Mouse (Mus musculus): Measurements from ENCODE around the gene Pde4c. TPM values are rescaled to one million over a fixed set of nuclear protein-coding genes. Genes with fewer than 3 reads are reported as not detected.

Gene Pde4c
- polyA plus RNA-seq, 1 experiment from 2014 or later = 0.06 TPM

DNA sequence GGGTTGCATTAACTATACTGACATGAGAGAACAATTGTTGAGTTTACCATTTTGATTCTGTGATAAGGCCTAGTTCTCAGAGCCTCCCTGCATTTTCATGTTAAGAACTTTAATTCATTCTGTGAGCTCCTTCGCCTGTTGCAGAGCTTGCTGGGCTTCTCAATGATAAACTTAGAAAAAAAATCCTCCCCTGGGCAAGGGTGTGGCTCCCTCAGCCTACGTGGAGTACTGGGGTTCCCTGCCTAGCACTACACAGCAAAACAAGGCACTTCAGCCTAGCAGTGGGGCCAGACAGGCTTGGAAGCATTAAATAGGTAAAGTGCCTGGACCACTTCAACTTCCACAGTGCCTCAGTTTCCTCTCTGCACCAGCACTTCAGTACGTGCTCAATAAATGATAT lies 42.1 kb upstream of the Pde4c start:
- Histone ChIP-seq H3K9ac (replicated peaks; ENCODE audit: low read length) (no peak overlapping the region), H3K4me3 (ENCODE audit: low read depth, low read length) (no peak overlapping the region), H3K36me3 (replicated peaks; ENCODE audit: control insufficient read depth, insufficient read depth, low read depth, low read length) (no peaks in the 10 kb centered on the region), H3K4me2 (ENCODE audit: low read depth, low read length) (no peak overlapping the region), H3K4me1 (ENCODE audit: control insufficient read depth, insufficient read depth, low read length) (peaks cover 4% of the 10 kb centered on the region), H3K27me3 (ENCODE audit: control insufficient read depth, insufficient read depth, low read length) (no peaks in the 10 kb centered on the region), H3K27ac (replicated peaks; ENCODE audit: low read depth, low read length) (no peak overlapping the region), H3K9me3 (replicated peaks; ENCODE audit: control insufficient read depth, low read length) (no peaks in the 10 kb centered on the region)
- ATAC-seq (replicated peaks; ENCODE audit: insufficient number of reproducible peaks, low FRiP score, low TSS enrichment, low read depth) = no peak
- WGBS = 77% methylated on average over 3 of the region's 3 CpGs
- no peak for DNase-seq (ENCODE audit: low spot score)

DNA sequence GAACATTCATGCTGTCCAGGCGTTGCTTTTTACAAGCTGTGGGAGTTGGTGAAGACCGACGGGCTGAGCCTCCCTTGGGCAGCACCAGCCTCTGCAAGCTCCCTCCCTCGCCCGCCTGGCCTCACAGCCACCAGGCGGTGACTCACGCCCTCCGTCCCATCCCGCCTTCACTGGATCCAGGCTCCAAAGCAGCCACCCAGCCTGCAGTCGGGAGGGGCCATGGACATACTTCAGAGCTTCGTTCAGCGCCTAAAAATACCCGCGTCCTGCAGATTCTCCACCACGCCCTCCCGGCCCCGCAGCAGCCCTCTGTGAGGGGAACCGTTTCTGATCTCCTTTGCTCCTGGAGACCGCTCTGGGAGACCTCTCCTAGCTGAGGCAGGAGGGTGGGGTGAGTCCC lies 41.3 kb upstream of the Pde4c start:
- ATAC-seq (replicated peaks; ENCODE audit: insufficient number of reproducible peaks, low FRiP score, low TSS enrichment, low read depth) = no peak
- Histone ChIP-seq H3K4me1 (ENCODE audit: control insufficient read depth, insufficient read depth, low read length) (peaks cover 4% of the 10 kb centered on the region), H3K27me3 (ENCODE audit: control insufficient read depth, insufficient read depth, low read length) (no peaks in the 10 kb centered on the region), H3K4me3 (ENCODE audit: low read depth, low read length) (no peak overlapping the region), H3K4me2 (ENCODE audit: low read depth, low read length) (peak overlapping the region; percentile 19), H3K9ac (replicated peaks; ENCODE audit: low read length) (peak overlapping the region; percentile 43), H3K27ac (replicated peaks; ENCODE audit: low read depth, low read length) (no peak overlapping the region), H3K9me3 (replicated peaks; ENCODE audit: control insufficient read depth, low read length) (no peaks in the 10 kb centered on the region), H3K36me3 (replicated peaks; ENCODE audit: control insufficient read depth, insufficient read depth, low read depth, low read length) (no peaks in the 10 kb centered on the region)
- 11% methylated on average over 18 of the region's 19 CpGs for WGBS
- DNase-seq (ENCODE audit: low spot score) = peak; percentile 59

DNA sequence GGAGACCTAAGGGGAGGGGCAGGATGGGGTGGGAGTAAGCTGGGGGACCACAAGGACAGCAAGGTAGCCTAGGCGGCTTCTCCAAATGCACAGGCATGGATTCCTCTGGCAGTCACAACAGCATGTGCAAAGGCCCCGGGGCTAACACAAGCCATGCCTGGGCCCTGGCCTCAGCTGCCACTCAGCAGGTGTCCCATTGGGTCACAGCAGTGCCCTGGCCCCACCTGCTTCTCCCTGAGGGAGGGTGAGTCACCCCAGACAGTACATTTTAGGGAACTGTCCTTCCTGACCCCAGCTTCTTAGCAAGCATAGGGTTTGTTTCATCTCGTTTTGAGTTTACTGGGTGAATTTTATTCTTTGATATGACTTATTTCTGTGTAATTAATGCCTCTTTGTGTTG lies 40.8 kb upstream of the Pde4c start:
- Histone ChIP-seq H3K4me2 (ENCODE audit: low read depth, low read length) (no peak overlapping the region; the same call in 1 of the 2 replicates), H3K9me3 (replicated peaks; ENCODE audit: control insufficient read depth, low read length) (no peaks in the 10 kb centered on the region), H3K4me3 (ENCODE audit: low read depth, low read length) (no peak overlapping the region), H3K27ac (replicated peaks; ENCODE audit: low read depth, low read length) (no peak overlapping the region), H3K4me1 (ENCODE audit: control insufficient read depth, insufficient read depth, low read length) (peaks cover 4% of the 10 kb centered on the region), H3K36me3 (replicated peaks; ENCODE audit: control insufficient read depth, insufficient read depth, low read depth, low read length) (no peaks in the 10 kb centered on the region), H3K27me3 (ENCODE audit: control insufficient read depth, insufficient read depth, low read length) (no peaks in the 10 kb centered on the region), H3K9ac (replicated peaks; ENCODE audit: low read length) (peak overlapping the region; percentile 43)
- ATAC-seq (replicated peaks; ENCODE audit: insufficient number of reproducible peaks, low FRiP score, low TSS enrichment, low read depth) (no peak), DNase-seq (ENCODE audit: low spot score) (no peak)
- 63% methylated on average over 3 of the region's 3 CpGs for WGBS

DNA sequence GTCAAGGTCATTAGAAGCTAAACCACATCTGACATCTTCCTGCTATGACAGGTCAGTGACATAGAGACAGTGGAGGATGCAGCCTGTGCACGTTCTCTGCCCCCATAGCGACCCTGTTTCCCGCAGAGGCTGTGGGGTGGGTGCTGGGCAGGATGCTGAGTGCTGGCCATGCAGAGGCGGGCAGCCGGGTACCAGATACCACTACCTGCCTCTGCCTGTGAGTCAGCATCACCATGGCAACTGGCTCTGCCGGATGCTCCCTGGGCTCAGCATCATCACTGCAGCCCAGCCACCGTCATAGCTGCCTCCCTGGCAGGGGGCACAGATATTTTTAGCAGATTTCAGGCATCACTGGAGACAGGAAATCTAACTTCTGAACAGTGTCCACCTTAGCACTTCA lies 39.2 kb upstream of the Pde4c start:
- ATAC-seq (replicated peaks; ENCODE audit: insufficient number of reproducible peaks, low FRiP score, low TSS enrichment, low read depth) = peak; percentile 7; the same call in 1 of the 2 replicates
- Histone ChIP-seq H3K27ac (replicated peaks; ENCODE audit: low read depth, low read length) (no peak overlapping the region), H3K36me3 (replicated peaks; ENCODE audit: control insufficient read depth, insufficient read depth, low read depth, low read length) (no peaks in the 10 kb centered on the region), H3K4me2 (ENCODE audit: low read depth, low read length) (no peak overlapping the region), H3K4me1 (ENCODE audit: control insufficient read depth, insufficient read depth, low read length) (peaks cover 4% of the 10 kb centered on the region), H3K9ac (replicated peaks; ENCODE audit: low read length) (no peak overlapping the region), H3K4me3 (ENCODE audit: low read depth, low read length) (no peak overlapping the region), H3K9me3 (replicated peaks; ENCODE audit: control insufficient read depth, low read length) (no peaks in the 10 kb centered on the region), H3K27me3 (ENCODE audit: control insufficient read depth, insufficient read depth, low read length) (no peaks in the 10 kb centered on the region)
- WGBS = 45% methylated on average over 7 of the region's 7 CpGs
- no peak for DNase-seq (ENCODE audit: low spot score)

DNA sequence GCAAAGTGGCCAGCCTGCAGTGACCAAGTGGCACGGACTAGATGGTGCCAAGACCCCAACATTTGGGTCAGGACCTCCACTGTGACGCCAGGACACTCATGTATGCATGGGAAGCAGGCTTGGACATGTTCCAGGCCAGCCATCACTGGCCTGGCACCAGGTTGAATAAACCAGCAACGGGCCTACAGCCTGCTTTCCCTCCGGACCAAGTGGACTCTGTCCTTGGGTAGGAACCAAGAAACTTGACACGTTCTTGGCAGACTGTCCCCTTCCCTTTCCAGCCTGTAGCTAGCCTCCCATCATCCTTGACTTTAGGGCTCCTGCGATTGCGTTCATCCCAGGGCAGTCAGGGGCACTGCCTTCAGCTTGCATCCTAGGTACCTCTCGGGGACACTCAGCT lies 35.9 kb upstream of the Pde4c start:
- DNase-seq (ENCODE audit: low spot score) (no peak), ATAC-seq (replicated peaks; ENCODE audit: insufficient number of reproducible peaks, low FRiP score, low TSS enrichment, low read depth) (no peak)
- 86% methylated on average over 8 of the region's 8 CpGs for WGBS
- Histone ChIP-seq H3K27me3 (ENCODE audit: control insufficient read depth, insufficient read depth, low read length) (no peaks in the 10 kb centered on the region), H3K9me3 (replicated peaks; ENCODE audit: control insufficient read depth, low read length) (no peaks in the 10 kb centered on the region), H3K36me3 (replicated peaks; ENCODE audit: control insufficient read depth, insufficient read depth, low read depth, low read length) (no peaks in the 10 kb centered on the region), H3K9ac (replicated peaks; ENCODE audit: low read length) (no peak overlapping the region), H3K4me1 (ENCODE audit: control insufficient read depth, insufficient read depth, low read length) (no peaks in the 10 kb centered on the region; the same call in 1 of the 2 replicates), H3K4me3 (ENCODE audit: low read depth, low read length) (no peak overlapping the region), H3K4me2 (ENCODE audit: low read depth, low read length) (no peak overlapping the region), H3K27ac (replicated peaks; ENCODE audit: low read depth, low read length) (no peak overlapping the region)

DNA sequence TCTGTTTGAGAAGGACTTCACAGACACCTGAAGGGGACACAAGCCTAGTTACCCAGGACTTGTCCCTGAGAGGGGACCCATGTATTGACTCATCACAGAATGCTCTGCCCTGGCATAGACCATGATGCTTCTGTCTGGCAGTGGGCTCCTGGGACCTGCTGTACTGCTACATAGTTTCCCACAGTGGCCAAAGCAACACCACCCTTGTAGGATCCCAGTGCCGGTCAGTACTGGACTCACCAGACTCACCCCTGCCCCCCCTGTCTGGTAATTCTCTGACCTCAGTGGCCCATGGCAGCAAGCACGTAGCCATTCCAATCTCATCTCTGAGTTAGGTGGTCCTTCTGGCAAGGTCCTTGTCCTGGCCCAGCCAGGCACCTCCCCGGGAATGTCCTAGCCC lies 35.4 kb upstream of the Pde4c start:
- Histone ChIP-seq H3K4me2 (ENCODE audit: low read depth, low read length) (no peak overlapping the region), H3K4me3 (ENCODE audit: low read depth, low read length) (no peak overlapping the region), H3K27ac (replicated peaks; ENCODE audit: low read depth, low read length) (no peak overlapping the region), H3K27me3 (ENCODE audit: control insufficient read depth, insufficient read depth, low read length) (no peaks in the 10 kb centered on the region), H3K9ac (replicated peaks; ENCODE audit: low read length) (no peak overlapping the region), H3K9me3 (replicated peaks; ENCODE audit: control insufficient read depth, low read length) (no peaks in the 10 kb centered on the region), H3K36me3 (replicated peaks; ENCODE audit: control insufficient read depth, insufficient read depth, low read depth, low read length) (no peaks in the 10 kb centered on the region), H3K4me1 (ENCODE audit: control insufficient read depth, insufficient read depth, low read length) (no peaks in the 10 kb centered on the region; the same call in 1 of the 2 replicates)
- WGBS = 90% methylated on average over 3 of the region's 3 CpGs
- DNase-seq (ENCODE audit: low spot score) (no peak), ATAC-seq (replicated peaks; ENCODE audit: insufficient number of reproducible peaks, low FRiP score, low TSS enrichment, low read depth) (no peak)

DNA sequence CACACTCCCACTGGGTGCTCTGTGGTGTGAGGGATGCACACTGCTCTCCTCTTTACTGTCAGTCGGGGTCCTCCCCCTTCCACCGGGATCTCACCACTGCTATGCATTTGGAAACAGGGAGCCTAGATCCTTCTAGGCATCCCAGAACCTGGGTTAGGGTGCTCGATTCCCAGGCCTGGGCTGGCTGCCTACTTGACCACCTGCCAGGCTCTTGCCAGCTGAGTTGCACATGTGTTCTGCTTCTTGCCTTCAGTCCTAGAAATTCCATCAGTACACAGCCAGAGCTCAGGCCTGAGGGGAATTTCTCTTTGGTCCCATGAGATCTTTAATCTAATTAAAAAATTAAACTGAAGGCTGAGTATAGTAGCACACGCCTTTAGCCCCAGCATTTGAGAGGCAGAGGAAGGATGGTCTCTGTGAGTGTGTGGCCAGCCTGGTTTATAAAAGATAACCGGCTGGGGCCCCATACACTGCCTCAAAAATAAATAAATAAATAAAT lies 33.6 kb upstream of the Pde4c start:
- H3K27ac ChIP-seq (replicated peaks; ENCODE audit: low read depth, low read length) = no peak overlapping the region
- H3K9ac ChIP-seq (replicated peaks; ENCODE audit: low read length) = no peak overlapping the region
- no peaks in the 10 kb centered on the region for H3K36me3 ChIP-seq (replicated peaks; ENCODE audit: control insufficient read depth, insufficient read depth, low read depth, low read length)
- ATAC-seq (replicated peaks; ENCODE audit: insufficient number of reproducible peaks, low FRiP score, low TSS enrichment, low read depth) = no peak
- H3K27me3 ChIP-seq (ENCODE audit: control insufficient read depth, insufficient read depth, low read length) = no peaks in the 10 kb centered on the region
- no peaks in the 10 kb centered on the region; the same call in 1 of the 2 replicates for H3K4me1 ChIP-seq (ENCODE audit: control insufficient read depth, insufficient read depth, low read length)
- H3K4me3 ChIP-seq (ENCODE audit: low read depth, low read length) = no peak overlapping the region
- DNase-seq (ENCODE audit: low spot score) = peak; percentile 29
- 59% methylated on average over 5 of the region's 5 CpGs for WGBS
- H3K4me2 ChIP-seq (ENCODE audit: low read depth, low read length) = no peak overlapping the region
- no peaks in the 10 kb centered on the region for H3K9me3 ChIP-seq (replicated peaks; ENCODE audit: control insufficient read depth, low read length)

GRCm38 (mm10) chr8:70691230-70691629 lies 32.3 kb upstream of the Pde4c start:
- Histone ChIP-seq H3K4me2 (ENCODE audit: low read depth, low read length) (peak overlapping the region; percentile 40), H3K27me3 (ENCODE audit: control insufficient read depth, insufficient read depth, low read length) (no peaks in the 10 kb centered on the region), H3K9ac (replicated peaks; ENCODE audit: low read length) (peak overlapping the region; percentile 76), H3K4me3 (ENCODE audit: low read depth, low read length) (peak overlapping the region; percentile 12; the same call in 1 of the 2 replicates), H3K9me3 (replicated peaks; ENCODE audit: control insufficient read depth, low read length) (no peaks in the 10 kb centered on the region), H3K36me3 (replicated peaks; ENCODE audit: control insufficient read depth, insufficient read depth, low read depth, low read length) (no peaks in the 10 kb centered on the region), H3K27ac (replicated peaks; ENCODE audit: low read depth, low read length) (peak overlapping the region; percentile 88), H3K4me1 (ENCODE audit: control insufficient read depth, insufficient read depth, low read length) (peaks cover 5% of the 10 kb centered on the region)
- ATAC-seq (replicated peaks; ENCODE audit: insufficient number of reproducible peaks, low FRiP score, low TSS enrichment, low read depth) = no peak
- 52% methylated on average over 4 of the region's 4 CpGs for WGBS
- no peak for DNase-seq (ENCODE audit: low spot score)
